Mouse (Mus musculus): ENCODE data around the gene Kcnh5. TPM values are rescaled to one million over a fixed set of nuclear protein-coding genes. Genes with fewer than 3 reads are reported as not detected.

Gene Kcnh5
- total and polyA plus RNA-seq, 2 experiments from 2014 or later = not detected

- DNase-seq (ENCODE audit: low spot score) (no peak), ATAC-seq (ENCODE audit: insufficient read depth, low read depth) (no peak)
- no peak for TF ChIP-seq EP300 (IDR thresholded peaks at IDR 0.05; ENCODE audit: low read depth)
- no peak for TF ChIP-seq CTCF (IDR thresholded peaks at IDR 0.05; ENCODE audit: low read depth)
- no peaks in the 10 kb centered on the region for H3K9me3 ChIP-seq (replicated peaks; ENCODE audit: control insufficient read depth, low read length)
- H3K27ac ChIP-seq (ENCODE audit: low read depth) = no peak overlapping the region
- WGBS = 70% methylated on average over 2 of the region's 2 CpGs
- H3K27me3 ChIP-seq (ENCODE audit: control insufficient read depth, insufficient read depth, low read length) = no peaks in the 10 kb centered on the region
- no peaks in the 10 kb centered on the region for H3K4me1 ChIP-seq (ENCODE audit: control insufficient read depth, insufficient read depth)
- no peaks in the 10 kb centered on the region for H3K36me3 ChIP-seq (replicated peaks; ENCODE audit: control insufficient read depth, insufficient read depth, low read length)
- no peak overlapping the region for H3K4me3 ChIP-seq (ENCODE audit: low read depth, low read length)
- H3K4me2 ChIP-seq (ENCODE audit: low read depth, low read length) = no peak overlapping the region
- no peak overlapping the region for H3K9ac ChIP-seq (replicated peaks; ENCODE audit: low read depth, low read length)
Measured at GRCm38 (mm10) chr12:74952661-74953060, 224.5 kb downstream of the Kcnh5 start.

- Histone ChIP-seq H3K36me3 (replicated peaks; ENCODE audit: control insufficient read depth, insufficient read depth, low read length) (no peaks in the 10 kb centered on the region), H3K9me3 (replicated peaks; ENCODE audit: control insufficient read depth, low read length) (no peaks in the 10 kb centered on the region), H3K27ac (ENCODE audit: low read depth) (no peak overlapping the region), H3K4me2 (ENCODE audit: low read depth, low read length) (no peak overlapping the region), H3K4me3 (ENCODE audit: low read depth, low read length) (no peak overlapping the region), H3K9ac (replicated peaks; ENCODE audit: low read depth, low read length) (no peak overlapping the region), H3K27me3 (ENCODE audit: control insufficient read depth, insufficient read depth, low read length) (no peaks in the 10 kb centered on the region), H3K4me1 (ENCODE audit: control insufficient read depth, insufficient read depth) (no peaks in the 10 kb centered on the region)
- DNase-seq (ENCODE audit: low spot score) = no peak
- 72% methylated on average over 9 of the region's 9 CpGs for WGBS
- TF ChIP-seq CTCF (IDR thresholded peaks at IDR 0.05; ENCODE audit: low read depth) (no peak), EP300 (IDR thresholded peaks at IDR 0.05; ENCODE audit: low read depth) (no peak)
- ATAC-seq (ENCODE audit: insufficient read depth, low read depth) = no peak
Measured at GRCm38 (mm10) chr12:74951124-74952115, 225.7 kb downstream of the Kcnh5 start.

GRCm38 (mm10) chr12:74901331-74901730, 275.8 kb downstream of the Kcnh5 start:
- Histone ChIP-seq H3K4me2 (ENCODE audit: low read depth, low read length) (no peak overlapping the region), H3K27me3 (ENCODE audit: control insufficient read depth, insufficient read depth, low read length) (no peaks in the 10 kb centered on the region), H3K27ac (ENCODE audit: low read depth) (no peak overlapping the region), H3K4me1 (ENCODE audit: control insufficient read depth, insufficient read depth) (no peaks in the 10 kb centered on the region), H3K9ac (replicated peaks; ENCODE audit: low read depth, low read length) (no peak overlapping the region), H3K36me3 (replicated peaks; ENCODE audit: control insufficient read depth, insufficient read depth, low read length) (no peaks in the 10 kb centered on the region), H3K4me3 (ENCODE audit: low read depth, low read length) (no peak overlapping the region), H3K9me3 (replicated peaks; ENCODE audit: control insufficient read depth, low read length) (no peaks in the 10 kb centered on the region)
- TF ChIP-seq CTCF (IDR thresholded peaks at IDR 0.05; ENCODE audit: low read depth) (no peak), EP300 (IDR thresholded peaks at IDR 0.05; ENCODE audit: low read depth) (no peak)
- 67% methylated on average over 6 of the region's 6 CpGs for WGBS
- DNase-seq (ENCODE audit: low spot score) (no peak), ATAC-seq (ENCODE audit: insufficient read depth, low read depth) (no peak)

- no peak for DNase-seq (ENCODE audit: low spot score)
- H3K4me3 ChIP-seq (ENCODE audit: low read depth, low read length) = no peak overlapping the region
- no peaks in the 10 kb centered on the region for H3K36me3 ChIP-seq (replicated peaks; ENCODE audit: control insufficient read depth, insufficient read depth, low read length)
- TF ChIP-seq CTCF (IDR thresholded peaks at IDR 0.05; ENCODE audit: low read depth) = no peak
- TF ChIP-seq EP300 (IDR thresholded peaks at IDR 0.05; ENCODE audit: low read depth) = no peak
- no peaks in the 10 kb centered on the region for H3K27me3 ChIP-seq (ENCODE audit: control insufficient read depth, insufficient read depth, low read length)
- no peak overlapping the region for H3K9ac ChIP-seq (replicated peaks; ENCODE audit: low read depth, low read length)
- no peaks in the 10 kb centered on the region for H3K9me3 ChIP-seq (replicated peaks; ENCODE audit: control insufficient read depth, low read length)
- no peak overlapping the region for H3K27ac ChIP-seq (ENCODE audit: low read depth)
- ATAC-seq (ENCODE audit: insufficient read depth, low read depth) = no peak
- no peaks in the 10 kb centered on the region for H3K4me1 ChIP-seq (ENCODE audit: control insufficient read depth, insufficient read depth)
- no peak overlapping the region for H3K4me2 ChIP-seq (ENCODE audit: low read depth, low read length)
Measured at GRCm38 (mm10) chr12:74900777-74901176, 276.4 kb downstream of the Kcnh5 start.

- Histone ChIP-seq H3K9me3 (replicated peaks; ENCODE audit: control insufficient read depth, low read length) (no peaks in the 10 kb centered on the region), H3K9ac (replicated peaks; ENCODE audit: low read depth, low read length) (no peak overlapping the region), H3K4me1 (ENCODE audit: control insufficient read depth, insufficient read depth) (no peaks in the 10 kb centered on the region), H3K4me2 (ENCODE audit: low read depth, low read length) (no peak overlapping the region), H3K27me3 (ENCODE audit: control insufficient read depth, insufficient read depth, low read length) (no peaks in the 10 kb centered on the region), H3K27ac (ENCODE audit: low read depth) (no peak overlapping the region), H3K4me3 (ENCODE audit: low read depth, low read length) (no peak overlapping the region), H3K36me3 (replicated peaks; ENCODE audit: control insufficient read depth, insufficient read depth, low read length) (no peaks in the 10 kb centered on the region)
- no peak for ATAC-seq (ENCODE audit: insufficient read depth, low read depth)
- 83% methylated on average over 4 of the region's 4 CpGs for WGBS
- no peak for TF ChIP-seq EP300 (IDR thresholded peaks at IDR 0.05; ENCODE audit: low read depth)
- DNase-seq (ENCODE audit: low spot score) = no peak
Measured at GRCm38 (mm10) chr12:74899055-74899454, 278.1 kb downstream of the Kcnh5 start.

Measured in heart, postnatal 0 days (tissue).